Mouse (Mus musculus) inflammation-experienced regulatory T-cells (primary cell): Measurements from ENCODE around the gene Fam131c. TPM values are rescaled to one million over a fixed set of nuclear protein-coding genes. Genes with fewer than 3 reads are reported as not detected.

Experiments used
- polyA plus RNA-seq, 2 experiments: library from polyadenylated mRNA; unstranded; fragments of 100-300 nt; shearing (Covaris generic); gene quantifications; one replicate each; pipeline ENCODE4 v1.2.1; 2017

Gene Fam131c
- polyA plus RNA-seq: not detected

DNA sequence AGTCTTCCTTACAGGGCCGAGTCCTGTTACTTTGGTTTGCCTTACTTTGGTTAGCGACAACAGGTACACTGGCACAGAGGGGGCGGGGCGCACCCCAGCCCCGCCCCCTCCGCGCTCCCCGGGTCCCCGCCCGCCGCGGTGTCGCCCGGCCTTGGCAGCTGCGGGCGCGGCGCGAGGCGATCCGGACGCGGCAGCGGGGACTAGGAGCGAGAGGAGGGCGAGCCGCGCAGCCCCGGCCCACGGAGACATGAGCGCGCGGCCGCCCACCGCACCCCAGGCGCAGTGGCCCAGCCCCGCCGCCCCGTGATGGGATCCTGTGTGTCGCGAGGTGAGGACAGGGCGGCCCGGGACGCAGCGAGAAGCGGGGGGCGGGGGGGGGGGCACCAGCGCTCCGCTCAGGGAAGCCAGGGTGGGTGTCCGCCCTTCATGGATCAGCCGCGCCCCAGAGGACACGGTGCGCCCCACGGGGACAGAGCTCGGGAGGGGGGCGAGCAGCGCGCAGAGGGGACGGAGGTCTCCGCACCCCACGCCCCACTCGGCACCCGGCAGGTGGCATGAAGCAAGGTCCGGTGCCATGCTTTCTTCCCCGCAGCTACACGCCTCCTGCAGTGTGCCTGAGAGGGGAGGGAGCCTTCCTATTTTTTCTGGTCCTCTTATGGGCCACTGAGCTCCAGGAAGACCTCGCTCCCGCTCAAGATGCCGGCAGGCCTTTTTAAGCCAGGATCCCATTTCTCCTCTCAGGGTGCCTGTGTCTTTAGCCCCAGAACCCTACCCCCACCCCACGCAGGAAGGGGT lies at the start of gene Fam131c:
Gene Fam131c, plus strand, starts transcription at position 224 of the 795 bp plus-strand sequence.

DNA sequence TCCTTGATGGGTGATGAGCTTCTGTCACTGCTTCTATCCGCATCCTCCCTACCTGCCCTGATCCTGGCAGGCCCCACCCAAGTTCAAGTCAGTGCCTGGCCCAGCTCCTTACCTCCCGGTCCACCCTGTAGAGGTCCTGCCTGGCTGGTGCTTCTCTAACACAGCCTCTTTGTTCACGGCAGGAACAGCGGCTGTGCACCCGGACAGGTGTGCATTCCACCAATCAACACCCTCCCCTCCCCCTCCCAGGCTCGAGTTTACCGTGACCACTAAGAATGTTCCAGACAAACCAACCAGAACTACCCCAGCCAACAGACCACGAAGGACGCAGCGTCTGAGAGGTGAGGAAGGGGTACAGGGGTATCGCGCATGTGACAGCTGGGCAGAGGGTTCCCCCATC lies 30.5 kb downstream of the Fam131c start, which contains the start of gene Clcnka:
Gene Clcnka, minus strand, starts transcription at position 180 of the 400 bp plus-strand sequence.

DNA sequence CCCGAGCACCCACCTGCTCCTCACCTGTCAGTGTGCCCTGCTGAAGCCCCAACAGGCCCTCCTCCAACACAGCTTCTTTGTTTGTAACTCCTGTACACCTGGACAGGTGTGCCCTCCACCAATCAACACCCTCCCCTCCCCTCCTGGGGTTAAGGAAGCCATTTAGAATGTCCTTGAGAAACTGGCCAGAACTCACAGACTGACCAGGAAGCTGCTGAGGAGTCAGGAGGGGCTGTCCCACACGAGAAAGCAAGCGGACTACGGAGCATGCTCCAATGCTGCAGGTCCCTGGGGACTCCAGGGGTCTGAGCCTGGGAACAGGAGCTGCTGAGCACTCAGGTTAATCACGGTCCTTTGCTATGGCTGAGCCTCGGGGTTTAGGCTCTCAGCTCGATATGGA lies 47.9 kb downstream of the Fam131c start, which contains the start of gene Clcnkb:
Gene Clcnkb, minus strand, starts transcription at position 91 of the 400 bp plus-strand sequence.

DNA sequence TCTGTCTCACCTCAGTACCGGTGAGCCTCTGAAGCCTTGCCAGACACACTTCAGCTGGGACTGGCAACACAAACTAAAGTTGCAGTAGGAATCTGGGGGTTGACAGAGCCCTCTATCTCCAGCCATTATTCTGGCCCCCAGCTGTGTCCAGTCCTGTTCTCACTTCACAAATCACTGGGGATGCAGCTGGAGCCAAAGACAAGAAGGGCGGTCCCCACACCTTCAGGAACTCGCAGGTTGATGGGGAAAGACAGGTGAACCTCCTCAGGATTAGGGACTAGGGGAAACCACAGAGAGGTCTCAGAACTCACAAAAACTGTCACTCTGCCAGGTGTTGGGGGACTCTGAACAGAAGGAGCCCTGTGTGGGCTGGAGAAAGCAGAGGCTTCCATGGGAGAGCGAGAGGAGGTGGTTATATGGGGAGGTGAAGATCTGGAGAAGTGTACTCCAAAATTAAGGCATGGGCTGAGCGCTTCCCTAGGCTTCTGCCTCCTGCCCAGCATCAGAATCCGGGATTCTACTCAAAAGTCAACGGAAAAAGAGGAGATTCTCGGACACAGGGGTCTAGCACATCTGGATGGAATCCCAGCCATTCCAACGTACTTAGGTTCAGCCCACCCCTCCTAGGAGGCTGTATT lies 52.3 kb downstream of the Fam131c start, which contains the start of gene Hspb7:
Gene Hspb7, plus strand, starts transcription at position 588 of the 638 bp plus-strand sequence.

Other genes with a start within 250 kb of the Fam131c start
- 10 to 100 TPM; 51.2 to 51.9 TPM for gene Szrd1, start 228.4 kb upstream of the Fam131c start, polyA plus RNA-seq
- 10 to 100 TPM; 23.2 to 24.0 TPM for gene Fbxo42, start 220.3 kb upstream of the Fam131c start, polyA plus RNA-seq
- gene Rsg1, start 154.3 kb upstream of the Fam131c start, polyA plus RNA-seq: 1 to 10 TPM; 3.4 to 4.1 TPM
- gene Arhgef19, start 128.7 kb upstream of the Fam131c start, polyA plus RNA-seq: 1 to 10 TPM in 1 of 2 experiments, under 1 TPM in 1; 0.14 to 1.0 TPM
- gene Epha2, start 67.0 kb upstream of the Fam131c start, polyA plus RNA-seq: under 1 TPM in 1 of 2 experiments, not detected in 1; 0.36 TPM
- gene Clcnka, start 30.5 kb downstream of the Fam131c start, polyA plus RNA-seq: not detected
- 1 to 10 TPM; 1.1 to 4.0 TPM for gene Clcnkb, start 47.8 kb downstream of the Fam131c start, polyA plus RNA-seq
- not detected for gene Hspb7, start 52.6 kb downstream of the Fam131c start, polyA plus RNA-seq
- gene Srarp, start 67.9 kb downstream of the Fam131c start, polyA plus RNA-seq: not detected
- gene Zbtb17, start 76.4 kb downstream of the Fam131c start, polyA plus RNA-seq: 10 to 100 TPM; 32.3 to 40.1 TPM
- gene Spen, start 170.4 kb downstream of the Fam131c start, polyA plus RNA-seq: 10 to 100 TPM; 37.0 to 42.9 TPM
- gene Fblim1, start 237.9 kb downstream of the Fam131c start, polyA plus RNA-seq: 1 to 10 TPM in 1 of 2 experiments, under 1 TPM in 1; 0.18 to 1.5 TPM